Mouse (Mus musculus) liver, embryonic 16.5 days (tissue): ENCODE data around the gene Iqsec3. TPM values are rescaled to one million over a fixed set of nuclear protein-coding genes. Genes with fewer than 3 reads are reported as not detected.

ENCODE experiments used
- ATAC-seq: fragments of 200-750 bp; cut with Nextera tagmentation; 2 replicates; pipeline ENCODE4 v1.8.0; 2017; ENCODE audit warnings: low read depth, mild to moderate bottlenecking, moderate number of reproducible peaks, moderate library complexity
- H3K27ac ChIP-seq: fragments of 300-500 bp; sonication (generic); 2 replicates; pipeline ENCODE4 v1.5.1; 2014; ENCODE audit warnings: mild to moderate bottlenecking, low read length
- H3K27me3 ChIP-seq: fragments of 300-500 bp; sonication (generic); 2 replicates; pipeline ENCODE4 v1.6.1; 2014; ENCODE audit warnings: low read depth, low read length, mixed read lengths; ENCODE audit not compliant: control insufficient read depth, insufficient read depth
- H3K36me3 ChIP-seq: fragments of 300-500 bp; sonication (generic); 2 replicates; pipeline ENCODE4 v1.6.1; 2014; ENCODE audit warnings: mild to moderate bottlenecking; ENCODE audit not compliant: control insufficient read depth, insufficient read depth
- H3K4me1 ChIP-seq: fragments of 300-500 bp; sonication (generic); 2 replicates; pipeline ENCODE4 v1.6.1; 2014; ENCODE audit warnings: low read depth, low read length, mixed read lengths; ENCODE audit not compliant: control insufficient read depth
- H3K4me2 ChIP-seq: fragments of 300-500 bp; sonication (generic); 2 replicates; pipeline ENCODE4 v1.6.1; 2014; ENCODE audit warnings: low read depth, low read length, mixed read lengths
- H3K4me3 ChIP-seq: fragments of 300-500 bp; sonication (generic); 2 replicates; pipeline ENCODE4 v1.5.1; 2014; ENCODE audit warnings: low read depth, mild to moderate bottlenecking, low read length
- H3K9ac ChIP-seq: fragments of 300-500 bp; sonication (generic); 2 replicates; pipeline ENCODE4 v1.6.1; 2014; ENCODE audit warnings: low read depth, low read length
- H3K9me3 ChIP-seq: fragments of 300-500 bp; sonication (generic); replicated peaks from 2 replicates; pipeline ENCODE4 v1.6.1; 2016; ENCODE audit warnings: low read length; ENCODE audit not compliant: control insufficient read depth
- WGBS: fragments of 180-500 bp; shearing (Covaris S2); extraction: QIAGEN DNeasy Blood & Tissue Kit; methylation state at CpG from one replicate; pipeline ENCODE4 v1.1.7; 2014; ENCODE audit not compliant: insufficient replicate concordance; 5-methylcytosine and 5-hydroxymethylcytosine counted together
- polyA plus RNA-seq: library from polyadenylated mRNA; unstranded; fragments of >200 nt; fragmentation: Nextera tagmentation; extraction: Ambion mirVana; gene quantifications from 2 replicates; pipeline ENCODE4 v1.2.1, GENCODE M21; 2015

Gene Iqsec3
- polyA plus RNA-seq, 1 experiment from 2014 or later, result not detected

DNA sequence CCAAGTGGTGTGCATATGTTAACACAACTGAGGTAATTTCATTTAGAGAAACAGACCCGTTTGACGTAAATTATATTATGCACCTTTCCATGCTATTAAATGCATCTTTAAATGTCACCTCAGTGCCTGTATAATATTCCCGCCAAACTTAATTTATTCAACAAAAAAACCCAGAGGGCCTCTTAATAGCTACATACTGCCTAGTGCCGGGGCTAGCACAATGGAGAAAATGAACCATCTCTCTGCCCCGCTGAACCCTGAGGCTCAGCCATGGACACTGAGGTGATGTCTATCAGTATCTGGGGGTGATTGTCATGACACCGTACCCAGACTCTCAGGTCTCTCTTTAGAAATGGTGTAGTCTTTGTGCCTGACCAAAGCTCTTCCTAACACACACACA is 116.2 kb downstream of the Iqsec3 start:
- ATAC-seq, result no peak

DNA sequence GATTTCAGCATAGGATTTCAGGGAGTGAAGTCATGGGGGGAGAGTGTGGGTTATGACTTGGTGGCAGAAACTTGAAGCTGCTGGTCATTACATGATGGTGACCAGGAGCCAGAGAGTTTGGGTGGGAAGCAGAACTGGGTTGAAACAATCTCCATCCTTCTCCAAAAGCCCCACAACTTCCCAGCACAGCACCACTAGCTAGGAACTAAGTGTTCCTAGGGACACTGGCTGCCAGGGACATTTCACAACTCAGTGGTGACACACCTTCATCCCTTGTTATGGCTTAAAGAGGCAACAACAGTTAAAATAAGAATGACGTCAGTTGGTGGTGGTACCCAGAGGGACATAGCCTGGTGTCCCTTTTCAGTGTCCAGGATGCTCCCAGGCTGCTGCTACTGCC is 117.4 kb downstream of the Iqsec3 start:
- ATAC-seq, result no peak
- H3K4me1 ChIP-seq, result no peaks in the 10 kb centered on the region
- 35% methylated on average over 1 of the region's 1 CpGs for WGBS

More for the DNA sequence above, 116.2 kb downstream of the Iqsec3 start:
- H3K4me3 ChIP-seq, result no peak overlapping the region
- H3K9me3 ChIP-seq, result no peaks in the 10 kb centered on the region
- no peak overlapping the region for H3K4me2 ChIP-seq
- no peaks in the 10 kb centered on the region for H3K4me1 ChIP-seq
- no peak overlapping the region for H3K27ac ChIP-seq
- H3K36me3 ChIP-seq, result no peaks in the 10 kb centered on the region
- 72% methylated on average over 6 of the region's 6 CpGs for WGBS
- H3K9ac ChIP-seq, result no peak overlapping the region
- no peaks in the 10 kb centered on the region for H3K27me3 ChIP-seq

DNA sequence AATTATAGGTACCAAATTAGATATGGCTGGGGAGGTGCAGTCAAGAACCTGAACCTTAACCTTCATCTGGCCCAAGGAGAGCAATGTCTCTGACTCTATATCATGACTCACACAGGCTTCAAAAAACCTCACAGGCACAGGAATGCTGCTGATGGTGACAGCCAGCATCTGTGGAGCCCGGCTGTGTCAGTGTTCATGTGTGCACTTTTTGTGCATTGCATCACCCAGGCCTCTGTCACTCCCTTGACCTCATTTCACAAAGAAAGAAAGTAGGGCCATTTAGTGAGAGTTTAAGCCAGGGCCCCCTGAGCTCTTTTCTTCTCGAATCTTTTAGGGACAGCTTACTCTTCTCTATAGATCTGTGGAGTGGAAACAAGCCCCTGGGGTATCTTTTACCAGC is 121.2 kb downstream of the Iqsec3 start:
- H3K4me3 ChIP-seq, result no peak overlapping the region
- H3K4me1 ChIP-seq, result no peaks in the 10 kb centered on the region
- no peak overlapping the region for H3K9ac ChIP-seq
- no peaks in the 10 kb centered on the region for H3K9me3 ChIP-seq
- no peak overlapping the region for H3K27ac ChIP-seq
- H3K27me3 ChIP-seq, result no peaks in the 10 kb centered on the region
- no peaks in the 10 kb centered on the region for H3K36me3 ChIP-seq
- no peak overlapping the region for H3K4me2 ChIP-seq
- no peak for ATAC-seq
- 35% methylated on average over 2 of the region's 2 CpGs for WGBS

More for the DNA sequence above, 117.4 kb downstream of the Iqsec3 start:
- Histone ChIP-seq H3K36me3 (no peaks in the 10 kb centered on the region), H3K9ac (no peak overlapping the region), H3K27me3 (no peaks in the 10 kb centered on the region), H3K27ac (no peak overlapping the region), H3K4me2 (no peak overlapping the region), H3K4me3 (no peak overlapping the region), H3K9me3 (no peaks in the 10 kb centered on the region)

DNA sequence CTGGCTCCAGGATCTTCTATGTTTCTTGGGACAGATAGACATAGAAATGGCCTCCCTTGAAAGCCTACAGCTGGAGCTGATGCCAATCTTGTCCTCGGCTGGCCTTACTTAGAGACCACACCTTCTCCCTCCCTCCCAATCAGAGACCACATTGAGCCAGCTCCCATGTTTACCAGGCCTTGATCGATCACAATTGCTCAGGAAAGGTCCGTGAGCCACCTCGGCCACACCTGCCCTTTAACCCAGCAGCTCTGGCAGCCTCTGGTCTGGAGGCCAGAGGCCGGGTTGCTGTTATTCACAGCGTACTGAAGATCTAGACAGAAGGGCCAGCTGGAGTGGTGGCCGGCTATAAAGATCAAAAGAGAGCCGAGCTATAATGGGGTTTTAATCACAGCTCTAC is 127.0 kb downstream of the Iqsec3 start:
- Histone ChIP-seq H3K36me3 (no peaks in the 10 kb centered on the region), H3K27ac (peak overlapping the region; percentile 67), H3K4me3 (no peak overlapping the region), H3K9me3 (no peaks in the 10 kb centered on the region), H3K4me2 (peak overlapping the region; percentile 30; the same call in 1 of the 2 replicates), H3K9ac (no peak overlapping the region), H3K27me3 (no peaks in the 10 kb centered on the region), H3K4me1 (peaks cover 3% of the 10 kb centered on the region)
- WGBS, result 45% methylated on average over 8 of the region's 8 CpGs
- peak; percentile 89 for ATAC-seq

DNA sequence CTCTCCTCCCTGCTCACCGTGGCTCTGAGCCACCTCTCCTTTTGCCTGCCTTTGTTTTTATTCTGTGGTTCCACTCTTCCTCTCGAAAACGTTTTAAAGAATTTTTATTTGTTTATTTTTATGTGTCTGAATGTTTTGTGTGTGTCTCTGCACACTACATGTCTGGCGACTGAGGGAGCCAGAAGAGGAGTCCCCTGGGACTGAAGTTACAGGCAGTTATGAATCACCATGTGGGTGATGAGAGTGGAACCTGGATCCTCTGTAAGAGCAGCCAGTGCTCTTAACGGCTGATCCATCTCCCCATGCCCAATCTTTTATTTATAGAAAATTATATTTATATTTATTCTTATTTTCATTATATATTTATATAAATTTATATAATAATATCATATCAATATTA is 129.1 kb downstream of the Iqsec3 start:
- H3K9me3 ChIP-seq, result no peaks in the 10 kb centered on the region
- ATAC-seq, result no peak
- WGBS, result 41% methylated on average over 5 of the region's 5 CpGs
- no peaks in the 10 kb centered on the region for H3K36me3 ChIP-seq
- H3K4me1 ChIP-seq, result peaks cover 3% of the 10 kb centered on the region
- no peak overlapping the region for H3K27ac ChIP-seq
- no peak overlapping the region for H3K4me3 ChIP-seq
- H3K4me2 ChIP-seq, result no peak overlapping the region
- no peaks in the 10 kb centered on the region for H3K27me3 ChIP-seq
- no peak overlapping the region for H3K9ac ChIP-seq

DNA sequence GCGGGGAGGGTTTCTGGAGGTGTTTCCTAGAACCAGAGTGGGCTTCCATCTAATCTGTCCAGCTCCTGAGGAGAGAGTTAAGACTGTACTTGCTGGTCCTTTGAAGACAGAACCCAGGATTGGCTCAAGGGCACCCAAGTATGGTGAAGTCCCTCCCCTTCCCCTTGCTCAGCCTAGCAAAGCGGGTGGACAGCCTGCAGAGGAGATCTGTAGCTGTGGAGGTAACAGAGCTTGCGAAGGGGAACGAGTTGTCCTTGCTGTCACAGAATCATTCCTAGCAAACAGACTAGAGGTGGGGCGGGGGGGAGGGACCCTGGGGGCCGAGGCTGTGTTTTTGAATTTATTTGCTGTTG is 129.7 kb downstream of the Iqsec3 start:
- WGBS, result 42% methylated on average over 6 of the region's 6 CpGs
- Histone ChIP-seq H3K9ac (no peak overlapping the region), H3K27me3 (no peaks in the 10 kb centered on the region), H3K27ac (no peak overlapping the region), H3K4me1 (peaks cover 3% of the 10 kb centered on the region), H3K36me3 (no peaks in the 10 kb centered on the region), H3K9me3 (no peaks in the 10 kb centered on the region), H3K4me3 (no peak overlapping the region; the same call in 1 of the 2 replicates), H3K4me2 (no peak overlapping the region)
- ATAC-seq, result no peak

DNA sequence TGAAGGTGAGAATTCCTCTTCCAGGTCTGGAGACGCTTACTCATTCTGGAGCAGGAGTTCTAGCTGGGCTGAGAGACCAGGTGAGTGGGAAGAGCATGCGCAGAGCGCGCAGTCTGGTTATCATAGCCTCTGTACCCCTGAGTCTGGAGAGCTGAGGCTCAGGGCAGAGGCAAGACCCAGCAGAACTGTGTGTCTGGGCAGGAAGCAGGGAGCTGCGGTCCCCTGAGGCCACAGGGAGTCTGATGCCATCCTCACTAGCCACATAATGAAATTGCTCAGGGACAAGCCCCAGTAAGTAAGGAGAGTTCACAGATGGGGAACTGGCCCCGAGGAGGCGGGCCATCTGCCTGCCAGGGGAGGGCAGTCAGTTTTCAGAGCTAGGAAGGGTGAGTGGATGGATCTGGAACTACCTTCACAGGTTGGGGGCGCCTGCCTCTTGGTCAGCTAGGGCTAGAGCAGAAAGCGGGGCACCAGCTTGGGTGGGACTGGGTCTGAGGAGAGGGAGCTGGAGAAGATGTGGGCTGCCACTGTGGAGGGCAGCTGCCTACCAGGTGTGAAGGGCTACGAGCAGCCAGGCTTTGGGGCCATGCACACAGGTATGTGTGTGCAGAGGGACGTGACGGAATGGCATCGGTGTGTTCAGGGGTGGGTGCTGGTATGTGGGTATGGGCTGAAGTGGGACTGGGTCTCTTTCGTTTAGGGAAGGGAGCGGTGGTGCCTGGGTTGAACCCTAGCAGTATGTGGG is 130.3 kb downstream of the Iqsec3 start, which contains the start of gene Slc6a12:
Slc6a12 (plus strand) TSS at position 51 of the 745 bp plus-strand sequence.
- ATAC-seq, result no peak
- peaks cover 3% of the 10 kb centered on the region for H3K4me1 ChIP-seq
- no peak within 1 kb of the TSS; the same call in 1 of the 2 replicates for H3K4me3 ChIP-seq
- H3K4me2 ChIP-seq, result no peak within 1 kb of the TSS
- no peak within 1 kb of the TSS for H3K9ac ChIP-seq
- WGBS, result 57% methylated on average over 15 of the region's 15 CpGs
- no peaks in the 10 kb centered on the region for H3K9me3 ChIP-seq
- H3K27me3 ChIP-seq, result no peaks in the 10 kb centered on the region
- H3K27ac ChIP-seq, result no peak within 1 kb of the TSS
- no peaks in the 10 kb centered on the region for H3K36me3 ChIP-seq

DNA sequence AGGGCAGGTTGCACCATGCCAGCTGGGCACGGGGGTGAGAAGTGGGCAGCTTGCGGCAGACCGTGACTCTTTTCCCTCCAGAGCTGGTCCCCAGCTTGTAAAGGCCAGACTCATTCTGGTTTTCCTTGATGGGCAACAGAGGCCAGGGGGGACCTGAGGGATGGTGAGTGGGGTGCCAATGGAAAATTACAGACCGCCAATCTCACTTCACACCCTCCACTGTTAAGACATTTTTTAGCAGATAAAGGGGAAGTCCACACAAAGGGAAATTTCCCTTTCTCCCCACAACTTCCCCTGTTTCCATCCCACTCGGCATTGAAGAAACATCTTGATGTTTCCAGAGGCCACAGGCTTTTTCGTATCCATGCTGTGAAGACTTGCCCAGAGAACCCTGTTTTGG is 131.8 kb downstream of the Iqsec3 start:
- Histone ChIP-seq H3K36me3 (no peaks in the 10 kb centered on the region), H3K9me3 (no peaks in the 10 kb centered on the region), H3K27me3 (no peaks in the 10 kb centered on the region), H3K4me3 (no peak overlapping the region), H3K9ac (no peak overlapping the region), H3K4me1 (peaks cover 17% of the 10 kb centered on the region), H3K4me2 (no peak overlapping the region), H3K27ac (no peak overlapping the region)
- no peak for ATAC-seq
- 35% methylated on average over 6 of the region's 6 CpGs for WGBS

DNA sequence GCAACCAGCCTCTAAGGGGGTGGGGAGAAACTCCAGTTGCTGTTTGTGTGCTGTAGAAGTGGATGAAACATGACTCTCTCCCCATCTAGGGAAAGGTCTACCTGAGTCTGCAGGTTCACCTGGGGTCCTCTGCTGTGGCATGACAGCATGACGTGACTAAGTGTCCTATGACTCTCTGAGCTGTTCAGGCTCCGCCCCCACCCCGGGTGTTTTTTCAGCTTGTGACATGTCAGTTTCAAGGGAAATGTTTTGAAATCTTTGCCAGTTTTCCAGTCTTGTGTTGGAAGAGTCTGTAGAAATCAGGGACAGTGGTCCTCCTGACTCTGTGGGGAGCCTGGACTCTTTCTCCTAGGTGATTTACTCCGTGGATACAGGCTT is 135.0 kb downstream of the Iqsec3 start:
- no peak overlapping the region for H3K4me2 ChIP-seq
- H3K27ac ChIP-seq, result no peak overlapping the region
- 50% methylated on average over 4 of the region's 4 CpGs for WGBS
- H3K9ac ChIP-seq, result no peak overlapping the region
- H3K27me3 ChIP-seq, result no peaks in the 10 kb centered on the region
- H3K9me3 ChIP-seq, result no peaks in the 10 kb centered on the region
- ATAC-seq, result no peak
- H3K4me3 ChIP-seq, result no peak overlapping the region
- H3K36me3 ChIP-seq, result no peaks in the 10 kb centered on the region
- H3K4me1 ChIP-seq, result peaks cover 23% of the 10 kb centered on the region
